Mouse (Mus musculus): ENCODE measurements around the gene Slc7a14. TPM values are rescaled to one million over a fixed set of nuclear protein-coding genes. Genes with fewer than 3 reads are reported as not detected.

The Slc7a14 gene
- total RNA-seq, 2 experiments from 2014 or later = 0.02 to 0.10 TPM

Other genes with a start within 250 kb of the Slc7a14 start
- gene Skil, start 215.3 kb downstream of the Slc7a14 start, total RNA-seq (2021) = 10 to 100 TPM; 12.7 TPM
- under 1 TPM; 0.58 to 0.78 TPM for gene Cldn11, start 160.5 kb downstream of the Slc7a14 start, total RNA-seq (2021)